Mouse (Mus musculus) heart, embryonic 14.5 days (tissue): ENCODE results near the gene Safb. TPM values are rescaled to one million over a fixed set of nuclear protein-coding genes. Genes with fewer than 3 reads are reported as not detected.
A peak's percentile ranks its signal among the peaks of the same experiment; 100 is the strongest.

ENCODE experiments used
- ATAC-seq: fragments of 200-750 bp; cut with Nextera tagmentation; 2 replicates; pipeline ENCODE4 v1.8.0; 2017; ENCODE audit warnings: low read depth, moderate TSS enrichment; ENCODE audit not compliant: insufficient number of reproducible peaks, insufficient read depth, low FRiP score
- H3K27ac ChIP-seq, 2 experiments: fragments of 200-500 bp in 1 of 2; fragments of 300-500 bp in 1 of 2; sonication (generic) in 1 of 2; replicated peaks in 1 of 2; 2 replicates each; pipeline ENCODE4 v1.5.1; 2012 to 2014; ENCODE audit warnings: low read depth in 2 of 2, low read length in 2 of 2, control low read depth in 1 of 2, mild to moderate bottlenecking in 1 of 2, mixed read lengths in 1 of 2; ENCODE audit not compliant: control insufficient read depth in 1 of 2, insufficient read depth in 1 of 2
- H3K27me3 ChIP-seq: fragments of 300-500 bp; sonication (generic); 2 replicates; pipeline ENCODE4 v1.6.1; 2014; ENCODE audit warnings: mild to moderate bottlenecking, low read length, control low read depth; ENCODE audit not compliant: control insufficient read depth, insufficient read depth
- H3K36me3 ChIP-seq: fragments of 300-500 bp; sonication (generic); 2 replicates; pipeline ENCODE4 v1.6.1; 2014; ENCODE audit warnings: mild to moderate bottlenecking, control low read depth, low read length, mixed read lengths; ENCODE audit not compliant: control insufficient read depth, insufficient read depth
- H3K4me1 ChIP-seq, 2 experiments: fragments of 200-500 bp in 1 of 2; fragments of 300-500 bp in 1 of 2; sonication (generic) in 1 of 2; 2 replicates each; pipeline ENCODE4 v1.6.1; 2012 to 2014; ENCODE audit warnings: low read length in 2 of 2, control low read depth in 1 of 2, mixed read lengths in 1 of 2; ENCODE audit not compliant: control insufficient read depth in 2 of 2, insufficient read depth in 2 of 2
- H3K4me2 ChIP-seq: fragments of 300-500 bp; sonication (generic); 2 replicates; pipeline ENCODE4 v1.6.1; 2014; ENCODE audit warnings: mild to moderate bottlenecking, low read length
- H3K4me3 ChIP-seq, 2 experiments: fragments of 200-500 bp in 1 of 2; fragments of 300-500 bp in 1 of 2; sonication (generic) in 1 of 2; 2 replicates each; pipeline ENCODE4 v1.5.1; 2012 to 2014; ENCODE audit warnings: low read length in 2 of 2, mild to moderate bottlenecking in 2 of 2, control low read depth in 1 of 2, low read depth in 1 of 2, moderate library complexity in 1 of 2; ENCODE audit not compliant: control insufficient read depth in 1 of 2, insufficient read depth in 1 of 2
- H3K9ac ChIP-seq: fragments of 300-500 bp; sonication (generic); 2 replicates; pipeline ENCODE4 v1.6.1; 2014; ENCODE audit warnings: mild to moderate bottlenecking, low read length
- H3K9me3 ChIP-seq: fragments of 300-500 bp; sonication (generic); 2 replicates; pipeline ENCODE4 v1.6.1; 2016; ENCODE audit warnings: low read length, control low read depth; ENCODE audit not compliant: control insufficient read depth
- WGBS: fragments of 180-500 bp; shearing (Covaris S2); extraction: QIAGEN DNeasy Blood & Tissue Kit; methylation state at CpG from one replicate; pipeline ENCODE4 v1.1.7; 2014; 5-methylcytosine and 5-hydroxymethylcytosine counted together
- polyA plus RNA-seq: library from polyadenylated mRNA; unstranded; fragments of >200 nt; fragmentation: Nextera tagmentation; extraction: Ambion mirVana; gene quantifications from 2 replicates; pipeline ENCODE4 v1.2.1, GENCODE M21; 2014

The Safb gene
- polyA plus RNA-seq, 1 experiment from 2014 or later, result 52.9 TPM

DNA sequence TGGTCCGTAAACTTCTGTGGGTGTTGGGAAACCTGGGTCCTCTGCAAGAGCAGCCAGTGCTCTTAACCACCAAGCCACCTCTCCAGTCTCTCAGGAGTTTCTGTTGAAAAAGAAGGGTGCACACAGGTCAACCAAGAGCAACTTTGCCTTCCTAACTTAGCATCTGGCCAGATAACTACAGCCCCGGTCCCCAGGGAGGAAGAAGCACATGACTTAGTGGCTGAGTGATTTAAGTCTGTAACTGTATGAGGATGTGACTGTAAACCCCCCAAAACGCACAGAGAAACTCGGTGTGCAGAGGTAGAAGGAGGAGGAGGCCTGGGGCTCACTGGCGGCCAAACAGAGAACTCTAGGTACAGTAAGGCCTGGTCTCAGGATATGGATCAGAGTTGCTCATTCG is 49.4 kb downstream of the Safb start:
- 77% methylated on average over 6 of the region's 6 CpGs for WGBS
- no peaks in the 10 kb centered on the region for H3K4me1 ChIP-seq
- no peaks in the 10 kb centered on the region for H3K36me3 ChIP-seq
- H3K4me2 ChIP-seq, result no peak overlapping the region
- H3K9ac ChIP-seq, result no peak overlapping the region
- no peak overlapping the region for H3K27ac ChIP-seq
- 0 out of 2 replicates have a peak, but pooled peaks cover 3% of the 10 kb centered on the region for H3K27me3 ChIP-seq
- no peaks in the 10 kb centered on the region for H3K9me3 ChIP-seq
- H3K4me3 ChIP-seq, result no peak overlapping the region
- ATAC-seq, result no peak

DNA sequence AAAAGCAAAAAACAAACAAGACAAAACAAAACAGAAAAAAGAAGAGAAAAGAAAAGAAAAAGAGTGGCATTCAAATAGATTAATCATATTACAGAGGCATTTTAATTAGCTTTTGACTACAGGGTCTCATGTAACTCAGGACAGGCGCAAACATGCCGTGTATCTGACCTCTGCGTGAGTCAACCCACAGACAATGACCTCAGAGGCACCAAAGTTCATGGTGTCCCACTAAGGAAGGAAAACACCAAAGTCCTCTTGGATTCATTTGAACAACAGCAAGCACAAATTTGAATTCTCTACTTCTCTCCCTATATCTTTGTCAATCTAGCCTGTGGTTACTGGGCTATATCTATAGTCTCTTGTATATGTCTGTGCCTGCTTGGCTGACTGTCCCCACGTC is 58.6 kb downstream of the Safb start:
- Histone ChIP-seq H3K9ac (no peak overlapping the region), H3K36me3 (no peaks in the 10 kb centered on the region), H3K27ac (no peak overlapping the region), H3K27me3 (no peaks in the 10 kb centered on the region), H3K4me1 (peaks cover 2 to 5% of the 10 kb centered on the region in 2 experiments; a peak in 2 of 4 replicates), H3K4me2 (no peak overlapping the region), H3K4me3 (no peak overlapping the region), H3K9me3 (no peaks in the 10 kb centered on the region)
- no peak for ATAC-seq
- 79% methylated on average over 4 of the region's 4 CpGs for WGBS

DNA sequence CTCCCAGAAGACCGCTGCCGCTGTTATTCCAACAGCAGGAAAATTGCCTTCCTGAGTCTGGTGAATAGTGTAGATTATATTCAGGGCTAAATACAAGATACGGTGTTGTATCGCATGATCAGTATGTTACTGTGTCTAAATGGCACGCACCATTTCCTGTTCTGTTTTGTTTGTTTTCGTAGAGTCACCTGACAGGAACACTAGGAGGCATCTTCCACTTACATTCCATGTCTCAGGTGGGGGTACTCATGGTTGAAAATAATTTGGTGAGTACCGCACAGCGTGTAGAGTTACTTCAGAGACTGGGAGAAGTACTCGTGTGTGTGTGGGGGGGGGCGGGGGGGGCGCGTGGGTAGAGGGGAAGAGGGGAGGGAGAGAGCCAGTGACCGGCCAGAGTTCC is 62.9 kb downstream of the Safb start:
- H3K4me2 ChIP-seq, result 0 out of 2 replicates have a peak overlapping the region, but pooled peaks have one; percentile 13
- ATAC-seq, result no peak
- WGBS, result 44% methylated on average over 11 of the region's 13 CpGs

DNA sequence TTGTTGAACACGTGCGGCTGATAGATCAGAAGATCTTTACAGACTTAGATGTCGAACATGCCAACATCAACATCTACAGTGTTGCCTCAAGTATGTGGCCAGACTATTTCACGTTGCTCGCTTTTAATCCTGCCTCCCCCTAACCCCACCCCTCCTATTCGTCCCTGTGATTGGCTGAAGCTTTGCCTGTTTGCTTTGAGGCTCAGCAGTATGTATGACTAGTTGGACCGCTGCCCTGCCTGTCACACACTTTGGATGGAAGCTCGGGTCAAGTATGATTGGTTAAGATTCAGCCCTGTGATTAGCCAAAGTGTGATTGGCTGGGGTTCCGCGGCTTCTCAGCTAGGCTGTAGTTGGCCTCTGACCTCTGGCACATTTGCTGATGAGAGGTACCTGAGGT is 67.2 kb downstream of the Safb start:
- no peaks in the 10 kb centered on the region for H3K9me3 ChIP-seq
- H3K27me3 ChIP-seq, result no peaks in the 10 kb centered on the region
- no peak for ATAC-seq
- no peak overlapping the region for H3K4me3 ChIP-seq
- no peak overlapping the region for H3K4me2 ChIP-seq
- H3K9ac ChIP-seq, result no peak overlapping the region
- no peaks in the 10 kb centered on the region for H3K36me3 ChIP-seq
- peaks cover 2 to 5% of the 10 kb centered on the region in 2 experiments; a peak in 2 of 4 replicates for H3K4me1 ChIP-seq
- WGBS, result 20% methylated on average over 10 of the region's 10 CpGs
- no peak overlapping the region for H3K27ac ChIP-seq

More for the DNA sequence above, 62.9 kb downstream of the Safb start:
- Histone ChIP-seq H3K36me3 (no peaks in the 10 kb centered on the region), H3K4me1 (peaks cover 2 to 5% of the 10 kb centered on the region in 2 experiments; a peak in 2 of 4 replicates), H3K27ac (no peak overlapping the region), H3K9ac (no peak overlapping the region), H3K27me3 (no peaks in the 10 kb centered on the region), H3K9me3 (no peaks in the 10 kb centered on the region), H3K4me3 (no peak overlapping the region)

DNA sequence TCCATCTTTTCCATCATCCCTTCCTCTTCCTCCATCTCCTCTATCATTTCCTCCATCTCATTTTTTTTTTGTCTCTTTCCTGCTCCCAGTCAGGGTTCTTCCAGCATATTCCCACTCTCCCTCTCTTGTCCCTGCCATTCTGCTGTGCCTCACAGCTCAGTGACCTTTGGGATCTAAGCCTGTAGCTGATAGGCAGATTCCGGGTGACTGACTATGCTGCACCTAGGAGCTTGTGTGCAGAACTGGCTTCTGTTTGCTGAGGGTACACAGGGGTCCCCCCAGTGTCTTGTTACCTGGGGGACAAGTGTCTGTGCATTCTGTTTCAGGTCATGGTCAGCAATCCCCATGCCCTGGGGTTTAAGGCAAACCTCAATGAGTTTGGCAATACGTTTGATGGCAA is 70.1 kb downstream of the Safb start:
- no peak overlapping the region for H3K4me3 ChIP-seq
- no peaks in the 10 kb centered on the region for H3K4me1 ChIP-seq
- no peaks in the 10 kb centered on the region for H3K9me3 ChIP-seq
- no peak overlapping the region for H3K4me2 ChIP-seq
- no peaks in the 10 kb centered on the region for H3K36me3 ChIP-seq
- WGBS, result 55% methylated on average over 2 of the region's 2 CpGs
- H3K27me3 ChIP-seq, result no peaks in the 10 kb centered on the region
- H3K9ac ChIP-seq, result no peak overlapping the region
- no peak for ATAC-seq
- H3K27ac ChIP-seq, result no peak overlapping the region

DNA sequence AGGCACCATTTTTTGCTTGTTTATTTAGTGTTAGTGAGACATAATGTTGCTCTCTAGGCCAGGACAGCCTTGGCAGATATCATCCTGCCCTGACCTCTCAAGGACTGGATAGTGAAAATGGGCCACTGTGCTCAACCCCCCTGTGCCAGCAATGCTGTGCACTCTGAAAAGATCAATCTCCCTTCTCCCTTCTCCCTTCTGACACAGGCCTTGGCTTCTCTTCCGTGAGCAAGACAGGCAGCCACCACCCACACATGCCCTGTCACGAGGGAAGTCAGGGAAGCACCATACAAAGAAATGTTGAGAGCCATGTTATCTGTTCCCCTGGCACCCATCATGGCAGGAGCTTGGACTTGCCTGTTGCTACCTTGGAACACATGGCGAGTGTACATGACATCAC is 70.7 kb downstream of the Safb start:
- Histone ChIP-seq H3K4me2 (no peak overlapping the region), H3K27ac (no peak overlapping the region), H3K4me3 (no peak overlapping the region), H3K27me3 (no peaks in the 10 kb centered on the region), H3K9me3 (no peaks in the 10 kb centered on the region), H3K4me1 (no peaks in the 10 kb centered on the region), H3K36me3 (no peaks in the 10 kb centered on the region), H3K9ac (no peak overlapping the region)
- ATAC-seq, result no peak
- 56% methylated on average over 3 of the region's 3 CpGs for WGBS

Other genes with a start within 250 kb of the Safb start
- 51.4 and 60.1 TPM in 2 replicates for gene Ptprs, start 108.3 kb upstream of the Safb start, polyA plus RNA-seq
- not detected in 2 replicates for gene Znrf4, start 72.4 kb upstream of the Safb start, polyA plus RNA-seq
- 0.16 and 0.58 TPM in 2 replicates for gene Gm20219, start 30.4 kb upstream of the Safb start, polyA plus RNA-seq
- 36.5 and 43.5 TPM in 2 replicates for gene Safb2, start 240 bp upstream of the Safb start, polyA plus RNA-seq
- gene 2410015M20Rik, start 24.9 kb downstream of the Safb start, polyA plus RNA-seq, result 390 and 398 TPM in 2 replicates
- gene Rpl36, start 28.6 kb downstream of the Safb start, polyA plus RNA-seq, result 1,567 and 1,751 TPM in 2 replicates
- gene Lonp1, start 42.1 kb downstream of the Safb start, polyA plus RNA-seq, result 58.6 and 59.0 TPM in 2 replicates
- gene Catsperd, start 43.3 kb downstream of the Safb start, polyA plus RNA-seq, result 0.46 and 0.50 TPM in 2 replicates
- 54.4 and 58.1 TPM in 2 replicates for gene Ranbp3, start 88.5 kb downstream of the Safb start, polyA plus RNA-seq
- 1,100 and 1,119 TPM in 2 replicates for gene Ndufa11, start 132.9 kb downstream of the Safb start, polyA plus RNA-seq
- 17.7 TPM in 2 replicates for gene Vmac, start 133.2 kb downstream of the Safb start, polyA plus RNA-seq
- 31.0 and 31.5 TPM in 2 replicates for gene Nrtn, start 172.7 kb downstream of the Safb start, polyA plus RNA-seq
- gene Dus3l, start 179.9 kb downstream of the Safb start, polyA plus RNA-seq, result 28.8 and 31.3 TPM in 2 replicates
- gene Prr22, start 185.4 kb downstream of the Safb start, polyA plus RNA-seq, result 0.96 and 1.2 TPM in 2 replicates
- gene Rfx2, start 246.2 kb downstream of the Safb start, polyA plus RNA-seq, result 4.3 and 5.0 TPM in 2 replicates